Comparison of ENCODE assay signal across 8 mouse cellular contexts in genomic region chr19:6364317-6364725, GRCm38 (mm10). TPM values are rescaled to one million over a fixed set of nuclear protein-coding genes. Genes with fewer than 3 reads are reported as not detected.
A peak's percentile ranks its signal among the peaks of the same experiment; 100 is the strongest.
DNase-seq lines count a peak whose midpoint lies in the region; ATAC-seq and TF ChIP-seq lines count a peak whose summit lies in the region.

No protein-coding gene starts in this region.

- no peak for TF ChIP-seq RAD21 in MEL (IDR thresholded peaks at IDR 0.05; ENCODE audit: low read depth, low read length)

- ATAC-seq in hematopoietic stem cell, adult 5-6 weeks (replicated peaks in 1 of 2; ENCODE audit: insufficient read depth in 1 of 2, low FRiP score in 2 of 2, low TSS enrichment in 1 of 2, low read depth in 1 of 2, poor library complexity in 2 of 2, severe bottlenecking in 2 of 2), result peak; percentile 8 to 9; a peak in 1 of 4 replicates
- ATAC-seq in lung, embryonic 16.5 days (ENCODE audit: low read depth), result peak; percentile 13; the same call in 1 of the 2 replicates

- TF ChIP-seq POLR2A in MEL (IDR thresholded peaks at IDR 0.05; ENCODE audit: control insufficient read depth in 1 of 2, insufficient read depth in 1 of 2, low read depth in 1 of 2, low read length in 2 of 2, poor library complexity in 1 of 2), result peak in 1 of 2 experiments; percentile 66; a peak in 1 of 4 replicates
- TF ChIP-seq POLR2A in cerebellum, adult 2 months (IDR thresholded peaks at IDR 0.05; ENCODE audit: borderline replicate concordance, insufficient read depth, low read length), result peak; percentile 47; the same call in 1 of the 2 replicates
- no peak for TF ChIP-seq POLR2A in thymus, adult 2 months (IDR thresholded peaks at IDR 0.05; ENCODE audit: control insufficient read depth, extremely low read depth, insufficient read depth, low read length, poor library complexity)

- peak overlapping the region; percentile 97 for H3K27ac ChIP-seq in MEL (ENCODE audit: control insufficient read depth, low read depth, low read length)
- H3K27ac ChIP-seq in cerebellum, adult 2 months (ENCODE audit: insufficient read depth, low read length), result peak overlapping the region; percentile 90
- peak overlapping the region; percentile 99 for H3K27ac ChIP-seq in lung, embryonic 16.5 days (ENCODE audit: low read length)
- H3K27ac ChIP-seq in thymus, adult 2 months (ENCODE audit: control insufficient read depth, insufficient read depth, low read length), result peak overlapping the region; percentile 77

- H3K36me3 ChIP-seq in MEL (ENCODE audit: control insufficient read depth in 1 of 2, insufficient read depth in 2 of 2, low read length in 2 of 2), result peaks cover 38 to 51% of the 10 kb centered on the region in 2 experiments
- peaks cover 24% of the 10 kb centered on the region for H3K36me3 ChIP-seq in lung, embryonic 16.5 days (ENCODE audit: control insufficient read depth, insufficient read depth, low read length)
- H3K36me3 ChIP-seq in thymus, adult 2 months (ENCODE audit: control insufficient read depth, insufficient read depth, low read length), result peaks cover 45% of the 10 kb centered on the region

- peaks cover 37% of the 10 kb centered on the region for H3K79me2 ChIP-seq in MEL (ENCODE audit: control insufficient read depth, insufficient read depth, low read length, poor library complexity)

- no peak for TF ChIP-seq CTCF in MEL (IDR thresholded peaks at IDR 0.05 in 2 of 3, conservative IDR thresholded peaks at IDR 0.05 in 1 of 3; ENCODE audit: control insufficient read depth in 1 of 3, insufficient read depth in 1 of 3, low read depth in 2 of 3, low read length in 3 of 3, poor library complexity in 1 of 3, severe bottlenecking in 1 of 3)
- no peak for TF ChIP-seq CTCF in cerebellum, adult 2 months (IDR thresholded peaks at IDR 0.05; ENCODE audit: borderline replicate concordance, insufficient read depth, low read depth, low read length)
- peak; percentile 46; the same call in 1 of the 2 replicates for TF ChIP-seq CTCF in thymus, adult 2 months (IDR thresholded peaks at IDR 0.05; ENCODE audit: borderline replicate concordance, control insufficient read depth, extremely low read depth, insufficient read depth, low read length, poor library complexity)

- H3K9me3 ChIP-seq in MEL (replicated peaks; ENCODE audit: insufficient read depth, low read length), result no peaks in the 10 kb centered on the region
- H3K9me3 ChIP-seq in lung, embryonic 16.5 days (ENCODE audit: control insufficient read depth, low read length), result no peaks in the 10 kb centered on the region

- H3K4me3 ChIP-seq in MEL (ENCODE audit: control insufficient read depth in 1 of 2, insufficient read depth in 1 of 2, low read depth in 2 of 2, low read length in 2 of 2), result peak overlapping the region; percentile 86 to 93
- H3K4me3 ChIP-seq in cerebellum, adult 2 months (replicated peaks; ENCODE audit: insufficient read depth, low read depth, low read length), result peak overlapping the region; percentile 95
- H3K4me3 ChIP-seq in lung, embryonic 16.5 days (ENCODE audit: low read length), result peak overlapping the region; percentile 99
- peak overlapping the region; percentile 75 for H3K4me3 ChIP-seq in thymus, adult 2 months (ENCODE audit: control insufficient read depth, insufficient read depth, low read length)

- H3K27me3 ChIP-seq in MEL (ENCODE audit: control insufficient read depth in 1 of 2, insufficient read depth in 2 of 2, low read length in 2 of 2), result no peaks in the 10 kb centered on the region
- H3K27me3 ChIP-seq in cerebellum, adult 2 months (ENCODE audit: control insufficient read depth, insufficient read depth, low read length), result no peaks in the 10 kb centered on the region
- H3K27me3 ChIP-seq in lung, embryonic 16.5 days (ENCODE audit: control insufficient read depth, insufficient read depth, low read depth, low read length), result no peaks in the 10 kb centered on the region
- H3K27me3 ChIP-seq in thymus, adult 2 months (ENCODE audit: control insufficient read depth, insufficient read depth, low read length), result no peaks in the 10 kb centered on the region

- no peak for TF ChIP-seq EP300 in MEL (IDR thresholded peaks at IDR 0.05; ENCODE audit: low read depth in 1 of 2, low read length in 2 of 2)

- H3K4me2 ChIP-seq in lung, embryonic 16.5 days (ENCODE audit: low read depth, low read length), result peak overlapping the region; percentile 95

- H3K4me1 ChIP-seq in MEL (ENCODE audit: control insufficient read depth in 1 of 2, insufficient read depth in 2 of 2, low read length in 2 of 2), result peaks cover 13 to 21% of the 10 kb centered on the region in 2 experiments
- peaks cover 2% of the 10 kb centered on the region; the same call in 1 of the 2 replicates for H3K4me1 ChIP-seq in cerebellum, adult 2 months (ENCODE audit: control insufficient read depth, insufficient read depth, low read length)
- peaks cover 16% of the 10 kb centered on the region for H3K4me1 ChIP-seq in lung, embryonic 16.5 days (replicated peaks; ENCODE audit: control insufficient read depth, insufficient read depth, low read length)
- 0 out of 2 replicates have a peak, but pooled peaks cover 2% of the 10 kb centered on the region for H3K4me1 ChIP-seq in thymus, adult 2 months (replicated peaks; ENCODE audit: control insufficient read depth, insufficient read depth, low read length)

- peak overlapping the region; percentile 99 for H3K9ac ChIP-seq in MEL (ENCODE audit: control insufficient read depth, low read depth, low read length, poor library complexity, severe bottlenecking)
- H3K9ac ChIP-seq in lung, embryonic 16.5 days (ENCODE audit: low read length), result peak overlapping the region; percentile 99

- peak; percentile 91 for DNase-seq in MEL (ENCODE audit: low read depth, low spot score)
- peak; percentile 93 to 95 for DNase-seq in cerebellum, adult 2 months
- DNase-seq in forelimb bud, embryonic 11.5 days (ENCODE audit: low read depth, low spot score), result peak; percentile 90
- peak; percentile 92 for DNase-seq in layer of hippocampus, adult 9-11 months
- peak; percentile 82 for DNase-seq in ovary, adult 18-20 months (ENCODE audit: low spot score)
- DNase-seq in thymus, adult 2 months, result peak; percentile 91

- under 1% methylated on average over 55 of the region's 55 CpGs for WGBS in cerebellum, adult 2 months
- under 1% methylated on average over 55 of the region's 55 CpGs for WGBS in lung, embryonic 16.5 days
- under 1% methylated on average over 54 of the region's 55 CpGs for WGBS in thymus, adult 2 months

TF ChIP-seq in MEL, 35 proteins besides CTCF, POLR2A, EP300 and RAD21 (continues in another document):
- TF ChIP-seq USF1 (IDR thresholded peaks at IDR 0.05; ENCODE audit: low read depth, low read length), result no peak
- TF ChIP-seq RCOR1 (IDR thresholded peaks at IDR 0.05; ENCODE audit: low read depth, low read length), result no peak
- peak; percentile 47; the same call in 1 of the 2 replicates for TF ChIP-seq MXI1 (IDR thresholded peaks at IDR 0.05; ENCODE audit: low read depth, low read length)
- TF ChIP-seq E2F4 (IDR thresholded peaks at IDR 0.05; ENCODE audit: borderline replicate concordance, low read depth, low read length), result peak; percentile 71; the same call in 1 of the 2 replicates
- TF ChIP-seq HCFC1 (IDR thresholded peaks at IDR 0.05; ENCODE audit: low read depth, low read length), result peak; percentile 52; the same call in 1 of the 2 replicates
- TF ChIP-seq SIN3A (IDR thresholded peaks at IDR 0.05; ENCODE audit: low read length), result 0 out of 2 replicates have a peak, but pooled peaks have one; percentile 46
- no peak for TF ChIP-seq TCF12 (IDR thresholded peaks at IDR 0.05; ENCODE audit: low read depth, low read length)

RNA-seq across cellular contexts. Expression of gene Sf1, which starts 0.8 kb away (rescaled TPM):
- total RNA-seq in MEL (2012; rRNA removed), result 65.7 and 71.9 TPM in 2 replicates
- 100 to 1,000 TPM; 211 to 245 TPM for polyA plus RNA-seq in MEL (2012; ENCODE audit: insufficient read depth in 1 of 2, insufficient read length in 2 of 2, low read depth in 1 of 2, low replicate concordance in 2 of 2, missing spikeins in 1 of 2)
- 175 and 196 TPM in 2 replicates for polyA plus RNA-seq in cerebellum, adult 2 months (2012; rRNA removed)
- 298 and 325 TPM in 2 replicates for total RNA-seq in hematopoietic stem cell, adult 5-6 weeks (2017)
- polyA plus RNA-seq in lung, embryonic 16.5 days (2015; fragmentation: Nextera tagmentation; extraction: Ambion mirVana), result 120 and 132 TPM in 2 replicates
- 365 and 553 TPM in 2 replicates for polyA plus RNA-seq in thymus, adult 2 months (2012; rRNA removed)

RNA-seq across cellular contexts. Expression of gene Pygm, which starts 19.9 kb away (rescaled TPM):
- 0.62 and 0.73 TPM in 2 replicates for total RNA-seq in MEL (2012; rRNA removed)
- polyA plus RNA-seq in MEL (2012; ENCODE audit: insufficient read depth in 1 of 2, insufficient read length in 2 of 2, low read depth in 1 of 2, low replicate concordance in 2 of 2, missing spikeins in 1 of 2), result 1 to 10 TPM in 1 of 2 experiments, not detected in 1; 3.3 TPM
- 90.1 and 101 TPM in 2 replicates for polyA plus RNA-seq in cerebellum, adult 2 months (2012; rRNA removed)
- 6.7 and 9.9 TPM in 2 replicates for total RNA-seq in hematopoietic stem cell, adult 5-6 weeks (2017)
- 28.6 and 36.1 TPM in 2 replicates for polyA plus RNA-seq in lung, embryonic 16.5 days (2015; fragmentation: Nextera tagmentation; extraction: Ambion mirVana)
- 6.5 and 41.6 TPM in 2 replicates for polyA plus RNA-seq in thymus, adult 2 months (2012; rRNA removed)

RNA-seq across cellular contexts. Expression of gene Map4k2, which starts 23.4 kb away (rescaled TPM):
- total RNA-seq in MEL (2012; rRNA removed), result 8.0 and 10.2 TPM in 2 replicates
- polyA plus RNA-seq in MEL (2012; ENCODE audit: insufficient read depth in 1 of 2, insufficient read length in 2 of 2, low read depth in 1 of 2, low replicate concordance in 2 of 2, missing spikeins in 1 of 2), result 10 to 100 TPM in 1 of 2 experiments, not detected in 1; 22.3 TPM
- polyA plus RNA-seq in cerebellum, adult 2 months (2012; rRNA removed), result 317 and 326 TPM in 2 replicates
- total RNA-seq in hematopoietic stem cell, adult 5-6 weeks (2017), result 71.5 and 88.1 TPM in 2 replicates
- polyA plus RNA-seq in lung, embryonic 16.5 days (2015; fragmentation: Nextera tagmentation; extraction: Ambion mirVana), result 24.8 and 27.6 TPM in 2 replicates
- polyA plus RNA-seq in thymus, adult 2 months (2012; rRNA removed), result 1,004 and 1,040 TPM in 2 replicates

RNA-seq across cellular contexts. Expression of gene Men1, which starts 29.5 kb away (rescaled TPM):
- total RNA-seq in MEL (2012; rRNA removed), result 37.7 and 39.4 TPM in 2 replicates
- 100 to 1,000 TPM in 1 of 2 experiments, not detected in 1; 132 TPM for polyA plus RNA-seq in MEL (2012; ENCODE audit: insufficient read depth in 1 of 2, insufficient read length in 2 of 2, low read depth in 1 of 2, low replicate concordance in 2 of 2, missing spikeins in 1 of 2)
- polyA plus RNA-seq in cerebellum, adult 2 months (2012; rRNA removed), result 84.1 and 85.5 TPM in 2 replicates
- total RNA-seq in hematopoietic stem cell, adult 5-6 weeks (2017), result 26.4 and 31.8 TPM in 2 replicates
- 70.9 and 76.9 TPM in 2 replicates for polyA plus RNA-seq in lung, embryonic 16.5 days (2015; fragmentation: Nextera tagmentation; extraction: Ambion mirVana)
- 141 and 143 TPM in 2 replicates for polyA plus RNA-seq in thymus, adult 2 months (2012; rRNA removed)

RNA-seq across cellular contexts. Expression of gene Rasgrp2, which starts 34.8 kb away (rescaled TPM):
- 176 TPM in 2 replicates for total RNA-seq in MEL (2012; rRNA removed)
- 100 to 1,000 TPM in 1 of 2 experiments, not detected in 1; 233 TPM for polyA plus RNA-seq in MEL (2012; ENCODE audit: insufficient read depth in 1 of 2, insufficient read length in 2 of 2, low read depth in 1 of 2, low replicate concordance in 2 of 2, missing spikeins in 1 of 2)
- polyA plus RNA-seq in cerebellum, adult 2 months (2012; rRNA removed), result 78.5 and 90.1 TPM in 2 replicates
- total RNA-seq in hematopoietic stem cell, adult 5-6 weeks (2017), result 101 and 113 TPM in 2 replicates
- 93.7 and 111 TPM in 2 replicates for polyA plus RNA-seq in lung, embryonic 16.5 days (2015; fragmentation: Nextera tagmentation; extraction: Ambion mirVana)
- polyA plus RNA-seq in thymus, adult 2 months (2012; rRNA removed), result 558 and 561 TPM in 2 replicates

Comparison
In these comparisons a context has a peak if more than half of its experiments do, and no peak if none do; other contexts are left out.
1. Peak in every context shown above with its lines: DNase-seq, ATAC-seq, H3K4me3 ChIP-seq and H3K27ac ChIP-seq.
2. RNA of gene Map4k2, which starts 23.4 kb away (polyA plus RNA-seq): 1,004 to 1,040 TPM in thymus, adult 2 months and 317 to 326 TPM in cerebellum, adult 2 months; 24.8 to 27.6 TPM in lung, embryonic 16.5 days and 22.3 TPM in MEL; every median in the first group is over 10 times any median in the second.